Mouse (Mus musculus): ENCODE measurements around the gene Engase.

DNA sequence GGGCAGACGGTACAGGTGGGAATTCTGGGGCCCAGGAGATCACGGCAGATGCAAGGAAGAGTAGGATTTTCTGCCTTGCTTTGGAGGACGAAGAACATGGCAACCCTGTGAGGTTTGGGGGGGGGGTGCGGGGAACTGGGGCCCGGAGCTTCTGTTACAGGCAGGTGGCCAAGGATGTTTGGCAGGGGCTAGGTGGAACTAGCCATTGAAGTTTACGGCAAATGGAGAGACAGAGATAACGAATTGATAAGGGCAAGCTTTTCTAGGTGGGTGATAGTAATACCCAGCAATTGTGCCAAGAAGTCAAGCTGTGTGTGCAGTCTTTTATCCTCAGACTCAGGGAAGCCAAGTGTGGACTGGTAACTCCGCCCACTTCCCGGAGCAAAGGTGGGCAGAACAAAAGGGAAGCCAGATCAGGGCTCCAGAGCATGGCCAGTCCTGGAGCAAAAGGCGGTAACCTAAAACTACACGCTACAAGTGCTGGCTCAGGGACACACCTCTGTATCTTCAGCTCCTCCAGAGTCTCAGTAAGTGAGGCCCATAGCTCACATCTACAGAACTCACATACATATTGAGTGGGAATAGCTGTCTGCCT lies 9.1 kb upstream of the Engase start:
- no peak for TF ChIP-seq CTCF (IDR thresholded peaks at IDR 0.05)
- TF ChIP-seq POLR2A (IDR thresholded peaks at IDR 0.05; ENCODE audit: insufficient read depth, low read depth, low read length): no peak

All from heart, adult 2 months (tissue).